Mouse (Mus musculus): ENCODE results near the gene Nkd1. TPM values are rescaled to one million over a fixed set of nuclear protein-coding genes. Genes with fewer than 3 reads are reported as not detected.

The Nkd1 gene
- polyA plus RNA-seq, 1 experiment: 9.3 TPM

DNA sequence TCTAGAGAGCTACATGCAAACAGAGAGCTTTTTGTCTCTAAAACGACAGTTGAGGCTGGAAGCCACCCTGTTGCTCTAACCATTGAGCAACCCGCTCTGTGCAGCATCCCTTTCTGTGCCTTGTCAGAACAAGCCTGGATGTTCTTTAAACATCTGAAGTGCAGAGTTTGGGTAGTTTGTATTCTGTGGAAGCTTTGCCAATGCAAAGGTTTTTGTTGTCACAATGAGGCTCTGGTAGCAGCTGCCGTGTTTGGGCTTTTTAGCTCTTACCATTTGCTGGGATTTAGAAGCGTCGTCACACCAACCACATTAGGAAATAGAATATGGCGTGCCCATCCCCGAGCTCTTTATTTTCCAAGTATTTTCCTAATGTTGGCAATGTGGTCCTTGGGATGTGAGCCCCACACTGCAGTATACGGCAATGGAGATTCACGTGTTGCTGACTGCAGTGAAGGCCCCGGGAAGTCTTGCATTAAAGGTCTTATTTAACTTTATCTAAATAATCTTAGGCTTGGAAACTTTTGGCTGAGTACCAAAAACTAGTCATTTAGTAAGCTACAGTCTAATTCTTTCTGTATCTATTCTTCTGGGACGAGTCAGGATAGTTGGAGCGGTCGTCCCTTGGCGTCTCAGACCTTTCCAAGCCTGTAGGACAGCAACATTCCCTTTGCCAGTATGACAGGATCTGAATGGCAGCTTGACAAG is 51.9 kb downstream of the Nkd1 start:
- TF ChIP-seq CTCF (IDR thresholded peaks at IDR 0.05; ENCODE audit: extremely low read depth, insufficient read depth, insufficient read length, insufficient replicate concordance) (no peak), POLR2A (IDR thresholded peaks at IDR 0.05; ENCODE audit: low read depth, low read length) (no peak)
- Histone ChIP-seq H3K36me3 (ENCODE audit: control insufficient read depth, insufficient read depth, low read length) (no peaks in the 10 kb centered on the region), H3K27ac (ENCODE audit: insufficient read depth, low read length) (no peak overlapping the region), H3K4me3 (ENCODE audit: extremely low read depth, insufficient read depth, insufficient read length) (no peak overlapping the region), H3K27me3 (ENCODE audit: control insufficient read depth, insufficient read depth, low read length) (no peaks in the 10 kb centered on the region), H3K4me1 (ENCODE audit: control insufficient read depth, insufficient read depth, insufficient read length) (peaks cover 29% of the 10 kb centered on the region; the same call in 1 of the 2 replicates)
- 90% methylated on average over 14 of the region's 14 CpGs for WGBS
- no peak for DNase-seq (ENCODE audit: low read depth in 1 of 2, low spot score in 2 of 2)

DNA sequence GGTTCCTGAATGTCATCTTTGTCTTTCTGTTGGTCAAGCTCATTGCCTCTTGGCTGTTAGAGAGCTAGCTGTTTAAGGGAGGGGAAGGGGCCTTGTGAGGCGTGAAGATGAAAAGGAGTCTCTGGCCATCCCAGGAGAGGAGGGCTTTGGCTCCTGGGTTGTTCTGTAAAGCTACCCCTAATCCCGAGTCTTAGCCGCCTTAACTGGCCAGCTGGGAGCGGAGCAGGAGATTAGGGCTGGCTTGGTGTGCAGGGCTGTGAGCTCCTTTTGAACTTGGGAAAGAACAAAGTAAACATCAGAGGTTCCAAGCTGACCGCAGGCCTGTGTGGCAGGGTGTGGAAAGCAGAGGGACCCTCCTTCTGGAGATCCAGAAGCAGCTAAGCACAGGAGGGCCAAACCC is 53.8 kb downstream of the Nkd1 start:
- no peak for DNase-seq (ENCODE audit: low read depth in 1 of 2, low spot score in 2 of 2)
- Histone ChIP-seq H3K36me3 (ENCODE audit: control insufficient read depth, insufficient read depth, low read length) (no peaks in the 10 kb centered on the region), H3K27me3 (ENCODE audit: control insufficient read depth, insufficient read depth, low read length) (no peaks in the 10 kb centered on the region), H3K4me3 (ENCODE audit: extremely low read depth, insufficient read depth, insufficient read length) (no peak overlapping the region), H3K4me1 (ENCODE audit: control insufficient read depth, insufficient read depth, insufficient read length) (peaks cover 26% of the 10 kb centered on the region; the same call in 1 of the 2 replicates), H3K27ac (ENCODE audit: insufficient read depth, low read length) (no peak overlapping the region)
- TF ChIP-seq POLR2A (IDR thresholded peaks at IDR 0.05; ENCODE audit: low read depth, low read length) (no peak), CTCF (IDR thresholded peaks at IDR 0.05; ENCODE audit: extremely low read depth, insufficient read depth, insufficient read length, insufficient replicate concordance) (no peak)
- 91% methylated on average over 5 of the region's 5 CpGs for WGBS

DNA sequence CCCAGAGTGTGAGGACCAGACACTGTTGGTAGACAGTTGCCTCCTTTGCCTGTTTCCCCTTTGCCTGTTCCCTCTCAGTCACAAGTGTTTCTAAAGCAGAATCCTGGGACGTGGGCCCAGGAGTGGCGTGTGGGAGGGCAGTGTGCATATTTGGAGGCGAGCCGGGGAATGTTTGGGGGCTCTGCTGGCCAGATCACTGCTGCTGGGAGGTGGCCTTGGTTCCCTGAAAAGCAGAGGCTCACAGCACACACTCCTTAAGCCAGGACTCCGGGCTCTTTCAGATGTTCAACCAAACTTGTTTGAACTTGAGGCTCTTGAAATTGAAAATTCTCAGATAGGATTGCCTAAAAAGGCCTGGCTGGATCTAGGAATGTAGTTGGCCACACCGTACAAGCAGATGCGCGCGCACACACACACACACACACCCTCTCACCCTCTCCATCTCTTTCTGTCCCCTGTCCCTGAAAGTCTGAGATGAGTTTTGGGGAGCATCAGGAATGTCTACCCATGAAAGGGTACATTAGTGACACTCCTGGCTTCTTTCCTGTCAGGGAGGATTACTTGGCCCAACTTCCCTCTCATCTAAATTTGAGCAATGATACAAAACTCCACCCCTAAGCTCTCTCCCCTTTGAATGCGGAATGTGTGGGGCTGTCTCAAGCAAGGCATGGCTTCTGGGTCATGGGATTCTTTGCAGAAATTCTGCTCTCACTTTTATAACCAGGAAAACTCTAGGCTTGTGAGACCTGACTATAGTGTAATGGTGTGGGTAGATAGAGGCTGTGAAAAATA is 55.4 kb downstream of the Nkd1 start:
- peaks cover 24% of the 10 kb centered on the region; the same call in 1 of the 2 replicates for H3K4me1 ChIP-seq (ENCODE audit: control insufficient read depth, insufficient read depth, insufficient read length)
- no peaks in the 10 kb centered on the region for H3K27me3 ChIP-seq (ENCODE audit: control insufficient read depth, insufficient read depth, low read length)
- 90% methylated on average over 10 of the region's 10 CpGs for WGBS
- peak overlapping the region; percentile 16; the same call in 1 of the 2 replicates for H3K27ac ChIP-seq (ENCODE audit: insufficient read depth, low read length)
- H3K4me3 ChIP-seq (ENCODE audit: extremely low read depth, insufficient read depth, insufficient read length): no peak overlapping the region
- TF ChIP-seq POLR2A (IDR thresholded peaks at IDR 0.05; ENCODE audit: low read depth, low read length): no peak
- no peak for TF ChIP-seq CTCF (IDR thresholded peaks at IDR 0.05; ENCODE audit: extremely low read depth, insufficient read depth, insufficient read length, insufficient replicate concordance)
- no peak for DNase-seq (ENCODE audit: low read depth in 1 of 2, low spot score in 2 of 2)
- H3K36me3 ChIP-seq (ENCODE audit: control insufficient read depth, insufficient read depth, low read length): no peaks in the 10 kb centered on the region

DNA sequence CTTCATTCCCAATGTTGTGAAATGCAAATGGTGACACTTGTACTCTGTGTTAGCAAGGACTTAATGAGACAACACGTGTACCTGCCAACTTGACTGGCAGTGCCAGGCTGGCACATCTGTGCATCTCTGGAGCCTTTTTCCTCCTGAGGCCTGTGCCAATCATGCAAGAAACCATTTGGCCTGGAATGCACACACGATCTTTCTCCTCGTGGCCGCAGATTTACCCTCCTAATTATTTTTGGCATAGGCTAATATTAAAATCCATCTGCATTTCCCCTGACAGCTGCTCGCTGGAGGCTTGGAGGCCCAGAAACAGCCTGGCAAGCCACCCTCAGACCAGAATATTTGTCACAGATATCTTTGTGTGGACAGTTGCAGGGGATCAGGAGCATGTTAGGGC is 56.5 kb downstream of the Nkd1 start:
- 79% methylated on average over 5 of the region's 5 CpGs for WGBS
- no peaks in the 10 kb centered on the region for H3K27me3 ChIP-seq (ENCODE audit: control insufficient read depth, insufficient read depth, low read length)

DNA sequence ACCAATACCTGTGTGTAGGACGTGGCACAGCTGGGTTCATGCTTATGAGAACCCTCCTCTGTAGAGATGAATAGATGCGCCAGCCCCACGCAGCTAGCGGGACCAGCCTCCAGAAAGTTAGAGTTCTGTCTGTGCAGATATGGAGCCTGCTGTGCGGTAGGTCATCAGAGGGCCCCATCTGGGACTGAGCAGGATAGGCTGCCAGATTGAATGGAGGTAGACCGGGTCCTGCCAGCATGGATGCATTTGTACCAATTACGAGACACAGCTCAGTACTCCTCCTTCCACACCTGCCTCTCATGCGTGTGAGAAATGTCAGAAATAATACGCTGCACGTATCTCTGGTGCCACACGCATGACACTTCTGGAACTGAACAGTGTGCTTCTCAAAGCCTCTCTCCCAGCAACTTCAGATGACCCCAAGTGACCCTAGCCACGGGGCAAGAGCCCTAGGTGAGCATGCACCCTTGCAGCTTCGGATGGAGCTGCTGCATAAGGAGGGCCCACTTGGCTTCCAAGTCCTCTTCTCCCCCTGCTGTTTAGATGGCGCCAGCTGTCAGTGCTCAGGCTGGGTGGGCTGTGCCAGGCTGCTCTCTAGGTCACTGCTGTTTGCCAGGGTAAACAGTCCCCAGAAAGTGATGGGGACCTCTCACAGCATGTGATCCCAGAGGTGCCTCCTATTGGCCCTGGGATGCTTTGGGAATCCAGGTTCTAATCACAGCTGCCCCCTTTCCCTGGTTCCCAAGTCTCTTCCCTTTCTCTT is 57.4 kb downstream of the Nkd1 start:
- Histone ChIP-seq H3K4me1 (ENCODE audit: control insufficient read depth, insufficient read depth, insufficient read length) (peaks cover 22% of the 10 kb centered on the region; the same call in 1 of the 2 replicates), H3K27me3 (ENCODE audit: control insufficient read depth, insufficient read depth, low read length) (no peaks in the 10 kb centered on the region), H3K4me3 (ENCODE audit: extremely low read depth, insufficient read depth, insufficient read length) (no peak overlapping the region), H3K36me3 (ENCODE audit: control insufficient read depth, insufficient read depth, low read length) (no peaks in the 10 kb centered on the region), H3K27ac (ENCODE audit: insufficient read depth, low read length) (no peak overlapping the region)
- TF ChIP-seq CTCF (IDR thresholded peaks at IDR 0.05; ENCODE audit: extremely low read depth, insufficient read depth, insufficient read length, insufficient replicate concordance) (no peak), POLR2A (IDR thresholded peaks at IDR 0.05; ENCODE audit: low read depth, low read length) (no peak)
- DNase-seq (ENCODE audit: low read depth in 1 of 2, low spot score in 2 of 2): no peak
- 89% methylated on average over 14 of the region's 14 CpGs for WGBS

More for the DNA sequence above, 56.5 kb downstream of the Nkd1 start:
- DNase-seq (ENCODE audit: low read depth in 1 of 2, low spot score in 2 of 2): no peak
- no peak for TF ChIP-seq POLR2A (IDR thresholded peaks at IDR 0.05; ENCODE audit: low read depth, low read length)
- no peak for TF ChIP-seq CTCF (IDR thresholded peaks at IDR 0.05; ENCODE audit: extremely low read depth, insufficient read depth, insufficient read length, insufficient replicate concordance)
- Histone ChIP-seq H3K36me3 (ENCODE audit: control insufficient read depth, insufficient read depth, low read length) (no peaks in the 10 kb centered on the region), H3K4me1 (ENCODE audit: control insufficient read depth, insufficient read depth, insufficient read length) (peaks cover 22% of the 10 kb centered on the region; the same call in 1 of the 2 replicates), H3K4me3 (ENCODE audit: extremely low read depth, insufficient read depth, insufficient read length) (no peak overlapping the region), H3K27ac (ENCODE audit: insufficient read depth, low read length) (no peak overlapping the region)

DNA sequence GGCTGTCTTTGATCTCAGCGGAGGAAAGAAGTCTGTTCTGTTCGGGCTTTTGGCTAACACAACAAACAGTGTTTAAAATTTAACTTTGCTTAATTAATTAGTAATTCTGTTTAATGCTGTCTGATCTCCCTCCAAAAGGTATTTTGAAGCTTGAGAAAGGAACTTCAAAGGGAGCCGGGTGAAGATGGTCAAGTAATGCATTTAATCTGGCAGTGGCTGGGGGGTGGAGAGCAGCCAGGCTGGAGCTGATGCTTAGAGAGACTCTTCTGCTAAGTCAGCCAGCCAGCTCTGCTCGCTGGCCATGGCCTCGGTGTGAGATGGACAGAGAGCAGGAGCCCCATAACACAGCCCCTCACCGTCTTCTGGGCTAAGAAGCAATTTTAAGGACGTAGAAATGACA is 58.1 kb downstream of the Nkd1 start:
- Histone ChIP-seq H3K4me1 (ENCODE audit: control insufficient read depth, insufficient read depth, insufficient read length) (peaks cover 17% of the 10 kb centered on the region; the same call in 1 of the 2 replicates), H3K27me3 (ENCODE audit: control insufficient read depth, insufficient read depth, low read length) (no peaks in the 10 kb centered on the region), H3K4me3 (ENCODE audit: extremely low read depth, insufficient read depth, insufficient read length) (no peak overlapping the region), H3K36me3 (ENCODE audit: control insufficient read depth, insufficient read depth, low read length) (no peaks in the 10 kb centered on the region), H3K27ac (ENCODE audit: insufficient read depth, low read length) (no peak overlapping the region)
- no peak for DNase-seq (ENCODE audit: low read depth in 1 of 2, low spot score in 2 of 2)
- TF ChIP-seq CTCF (IDR thresholded peaks at IDR 0.05; ENCODE audit: extremely low read depth, insufficient read depth, insufficient read length, insufficient replicate concordance): no peak
- TF ChIP-seq POLR2A (IDR thresholded peaks at IDR 0.05; ENCODE audit: low read depth, low read length): no peak
- WGBS: 85% methylated on average over 7 of the region's 7 CpGs

Measured in spleen, adult 2 months (tissue).